Mouse (Mus musculus): ENCODE measurements at regions not wholly inside any gene's neighbourhood (a gene's known extent, or its start where the extent isn't known, plus 50 kb on each side); places are given as distances from the start of the nearest gene placed in this dataset.

- no peak for DNase-seq (ENCODE audit: low read depth, low spot score)
- H3K4me1 ChIP-seq (ENCODE audit: control insufficient read depth in 1 of 2, insufficient read depth in 2 of 2, low read length in 2 of 2), result no peaks in the 10 kb centered on the region
- no peak overlapping the region for H3K4me3 ChIP-seq (ENCODE audit: control insufficient read depth in 1 of 2, insufficient read depth in 1 of 2, low read depth in 2 of 2, low read length in 2 of 2)
- H3K9me3 ChIP-seq (replicated peaks; ENCODE audit: insufficient read depth, low read length), result no peaks in the 10 kb centered on the region
- H3K36me3 ChIP-seq (ENCODE audit: control insufficient read depth in 1 of 2, insufficient read depth in 2 of 2, low read length in 2 of 2), result no peaks in the 10 kb centered on the region
- TF ChIP-seq SIN3A (IDR thresholded peaks at IDR 0.05; ENCODE audit: low read length), result no peak
- TF ChIP-seq USF2 (IDR thresholded peaks at IDR 0.05; ENCODE audit: borderline replicate concordance in 1 of 2, insufficient read depth in 1 of 2, low read depth in 1 of 2, low read length in 2 of 2), result no peak
- no peak for TF ChIP-seq TCF12 (IDR thresholded peaks at IDR 0.05; ENCODE audit: low read depth, low read length)
- no peak for TF ChIP-seq RAD21 (IDR thresholded peaks at IDR 0.05; ENCODE audit: low read depth, low read length)
- TF ChIP-seq CTCF (IDR thresholded peaks at IDR 0.05 in 2 of 3, conservative IDR thresholded peaks at IDR 0.05 in 1 of 3; ENCODE audit: control insufficient read depth in 1 of 3, insufficient read depth in 1 of 3, low read depth in 2 of 3, low read length in 3 of 3, poor library complexity in 1 of 3, severe bottlenecking in 1 of 3), result no peak
- no peak for TF ChIP-seq BHLHE40 (IDR thresholded peaks at IDR 0.05; ENCODE audit: borderline replicate concordance, low read depth, low read length)
- TF ChIP-seq NELFE (IDR thresholded peaks at IDR 0.05; ENCODE audit: low read depth, low read length), result no peak
- TF ChIP-seq JUND (IDR thresholded peaks at IDR 0.05; ENCODE audit: low read depth, low read length), result no peak
- TF ChIP-seq POLR2AphosphoS5 (IDR thresholded peaks at IDR 0.05; ENCODE audit: borderline replicate concordance, low read depth, low read length), result no peak
- TF ChIP-seq MAZ (IDR thresholded peaks at IDR 0.05; ENCODE audit: low read depth, low read length), result no peak
- no peak for TF ChIP-seq TBP (IDR thresholded peaks at IDR 0.05; ENCODE audit: low read depth, low read length)
- TF ChIP-seq USF1 (IDR thresholded peaks at IDR 0.05; ENCODE audit: low read depth, low read length), result no peak
- TF ChIP-seq E2F4 (IDR thresholded peaks at IDR 0.05; ENCODE audit: borderline replicate concordance, low read depth, low read length), result no peak
- no peak for TF ChIP-seq ZMIZ1 (IDR thresholded peaks at IDR 0.05; ENCODE audit: low read depth, low read length)
- TF ChIP-seq CHD1 (IDR thresholded peaks at IDR 0.05; ENCODE audit: low read depth, low read length), result no peak
- TF ChIP-seq ZKSCAN1 (IDR thresholded peaks at IDR 0.05; ENCODE audit: low read depth, low read length), result no peak
- no peaks in the 10 kb centered on the region for H3K79me2 ChIP-seq (ENCODE audit: control insufficient read depth, insufficient read depth, low read length, poor library complexity)
- H3K9ac ChIP-seq (ENCODE audit: control insufficient read depth, low read depth, low read length, poor library complexity, severe bottlenecking), result no peak overlapping the region
- H3K27ac ChIP-seq (ENCODE audit: control insufficient read depth, low read depth, low read length), result no peak overlapping the region
- H3K27me3 ChIP-seq (ENCODE audit: control insufficient read depth in 1 of 2, insufficient read depth in 2 of 2, low read length in 2 of 2), result no peaks in the 10 kb centered on the region
Observed at GRCm38 (mm10) chr17:89766229-89766875, 143.9 kb downstream of the Gm10184 start.

- DNase-seq (ENCODE audit: low read depth, low spot score), result no peak
- no peaks in the 10 kb centered on the region for H3K36me3 ChIP-seq (ENCODE audit: control insufficient read depth in 1 of 2, insufficient read depth in 2 of 2, low read length in 2 of 2)
- no peaks in the 10 kb centered on the region for H3K9me3 ChIP-seq (replicated peaks; ENCODE audit: insufficient read depth, low read length)
- no peak overlapping the region for H3K27ac ChIP-seq (ENCODE audit: control insufficient read depth, low read depth, low read length)
- no peaks in the 10 kb centered on the region for H3K79me2 ChIP-seq (ENCODE audit: control insufficient read depth, insufficient read depth, low read length, poor library complexity)
- no peak overlapping the region for H3K4me3 ChIP-seq (ENCODE audit: control insufficient read depth in 1 of 2, insufficient read depth in 1 of 2, low read depth in 2 of 2, low read length in 2 of 2)
- no peak overlapping the region for H3K9ac ChIP-seq (ENCODE audit: control insufficient read depth, low read depth, low read length, poor library complexity, severe bottlenecking)
- TF ChIP-seq SMC3 (IDR thresholded peaks at IDR 0.05; ENCODE audit: low read depth, low read length) (0 out of 2 replicates have a peak, but pooled peaks have one; percentile 7), MYC (IDR thresholded peaks at IDR 0.05; ENCODE audit: low read depth, low read length) (no peak), CTCF (IDR thresholded peaks at IDR 0.05 in 2 of 3, conservative IDR thresholded peaks at IDR 0.05 in 1 of 3; ENCODE audit: control insufficient read depth in 1 of 3, insufficient read depth in 1 of 3, low read depth in 2 of 3, low read length in 3 of 3, poor library complexity in 1 of 3, severe bottlenecking in 1 of 3) (peak in 1 of 3 experiments; percentile 3; a peak in 1 of 6 replicates)
- H3K27me3 ChIP-seq (ENCODE audit: control insufficient read depth in 1 of 2, insufficient read depth in 2 of 2, low read length in 2 of 2), result no peaks in the 10 kb centered on the region
- H3K4me1 ChIP-seq (ENCODE audit: control insufficient read depth in 1 of 2, insufficient read depth in 2 of 2, low read length in 2 of 2), result no peaks in the 10 kb centered on the region
Observed at GRCm38 (mm10) chr17:89737418-89737817, 172.8 kb downstream of the Gm10184 start.

Data from MEL (cell line).